ENCODE assay signal across 16 mouse cellular contexts in genomic region chr8:61697728-61698385, GRCm38 (mm10).
DNase-seq lines count a peak whose midpoint lies in the region; ATAC-seq and TF ChIP-seq lines count a peak whose summit lies in the region.
"Had no signal": no experiment of that assay in that cellular context is flagged by ENCODE, and none has a peak within 500 bp of the region (broad histone marks: within the 10 kb centered on the region; RNA-seq: fewer than 3 reads in every experiment).

No protein-coding gene starts in this region.

- no peak overlapping the region for H3K4me2 ChIP-seq in heart, embryonic 14.5 days (ENCODE audit: low read length)
- no peak overlapping the region for H3K4me2 ChIP-seq in limb, embryonic 12.5 days
- no peak overlapping the region for H3K4me2 ChIP-seq in stomach, embryonic 14.5 days (replicated peaks; ENCODE audit: low read depth, low read length)
- H3K4me2 ChIP-seq: embryonic facial prominence, embryonic 12.5 days; hindbrain, embryonic 14.5 days had no signal

- no peaks in the 10 kb centered on the region for H3K27me3 ChIP-seq in heart, embryonic 14.5 days (ENCODE audit: control insufficient read depth, insufficient read depth, low read length)
- no peaks in the 10 kb centered on the region for H3K27me3 ChIP-seq in limb, embryonic 12.5 days
- no peaks in the 10 kb centered on the region for H3K27me3 ChIP-seq in limb, embryonic 10.5 days (ENCODE audit: low read depth, poor library complexity, severe bottlenecking)
- no peaks in the 10 kb centered on the region for H3K27me3 ChIP-seq in Patski
- no peaks in the 10 kb centered on the region for H3K27me3 ChIP-seq in stomach, embryonic 14.5 days (ENCODE audit: control insufficient read depth, insufficient read depth, low read length)
- H3K27me3 ChIP-seq: embryonic facial prominence, embryonic 12.5 days; megakaryocyte, embryonic 14.5 days had no signal

- 79% methylated on average over 7 of the region's 7 CpGs for WGBS in heart, embryonic 14.5 days
- WGBS in limb, embryonic 12.5 days = 76% methylated on average over 7 of the region's 7 CpGs
- 86% methylated on average over 7 of the region's 7 CpGs for WGBS in limb, embryonic 10.5 days
- WGBS in stomach, embryonic 14.5 days = 45% methylated on average over 7 of the region's 7 CpGs

- POLR2A ChIA-PET in Patski (lab: Charles Lee) = no interaction called here

- DNase-seq in heart, postnatal 25 days (ENCODE audit: low spot score) = no peak
- no peak for DNase-seq in limb, embryonic 10.5 days (ENCODE audit: low spot score)
- DNase-seq in Patski (ENCODE audit: low read depth, low spot score) = peak; percentile 33
- DNase-seq in natural killer cell, adult 2 months (ENCODE audit: low spot score in 2 of 2) = no peak
- DNase-seq: cerebellum, postnatal 36 days; gastrocnemius, postnatal 25 days; kidney, postnatal 14 days; thymus, adult 2 months had no signal

- peaks cover 0 to 19% of the 10 kb centered on the region in 2 experiments; a peak in 3 of 4 replicates for H3K4me1 ChIP-seq in heart, embryonic 14.5 days (ENCODE audit: control insufficient read depth in 2 of 2, insufficient read depth in 2 of 2, low read length in 2 of 2)
- H3K4me1 ChIP-seq in limb, embryonic 12.5 days (replicated peaks) = peaks cover 51% of the 10 kb centered on the region
- H3K4me1 ChIP-seq in limb, embryonic 10.5 days = peaks cover 56% of the 10 kb centered on the region
- H3K4me1 ChIP-seq in stomach, embryonic 14.5 days (ENCODE audit: control insufficient read depth, insufficient read depth, low read length) = 0 out of 2 replicates have a peak, but pooled peaks cover 5% of the 10 kb centered on the region

- H3K9me3 ChIP-seq in heart, embryonic 14.5 days (ENCODE audit: control insufficient read depth, low read length) = no peaks in the 10 kb centered on the region
- no peaks in the 10 kb centered on the region for H3K9me3 ChIP-seq in limb, embryonic 12.5 days
- no peaks in the 10 kb centered on the region for H3K9me3 ChIP-seq in limb, embryonic 10.5 days (replicated peaks)
- H3K9me3 ChIP-seq in stomach, embryonic 14.5 days (ENCODE audit: control insufficient read depth, low read depth, low read length) = no peaks in the 10 kb centered on the region
- H3K9me3 ChIP-seq: embryonic facial prominence, embryonic 12.5 days had no signal

- intact Hi-C loops in heart, postnatal 25 days (cut with DNase I) = loop anchor here (5.0 kb wide), 1 partner anchor 56 kb away; no protein-coding TSS in a partner anchor

- no peak overlapping the region for H3K9ac ChIP-seq in heart, embryonic 14.5 days (ENCODE audit: low read length)
- H3K9ac ChIP-seq in limb, embryonic 12.5 days (replicated peaks) = no peak overlapping the region
- H3K9ac ChIP-seq in stomach, embryonic 14.5 days (replicated peaks; ENCODE audit: low read depth, low read length) = no peak overlapping the region
- H3K9ac ChIP-seq: embryonic facial prominence, embryonic 12.5 days; hindbrain, embryonic 14.5 days; liver, embryonic 14.5 days had no signal

- H3K4me3 ChIP-seq in heart, embryonic 14.5 days (ENCODE audit: control insufficient read depth in 1 of 2, insufficient read depth in 1 of 2, low read depth in 1 of 2, low read length in 2 of 2) = no peak overlapping the region
- H3K4me3 ChIP-seq in limb, embryonic 12.5 days (replicated peaks) = no peak overlapping the region
- H3K4me3 ChIP-seq in limb, embryonic 10.5 days = no peak overlapping the region
- H3K4me3 ChIP-seq in stomach, embryonic 14.5 days (ENCODE audit: low read depth, low read length) = no peak overlapping the region
- H3K4me3 ChIP-seq: embryonic facial prominence, embryonic 12.5 days; megakaryocyte, embryonic 14.5 days had no signal

- peak overlapping the region; percentile 48 to 63 for H3K27ac ChIP-seq in heart, embryonic 14.5 days (replicated peaks in 1 of 2; ENCODE audit: control insufficient read depth in 1 of 2, insufficient read depth in 1 of 2, low read depth in 2 of 2, low read length in 2 of 2)
- 0 out of 2 replicates have a peak overlapping the region, but pooled peaks have one; percentile 35 for H3K27ac ChIP-seq in limb, embryonic 12.5 days
- H3K27ac ChIP-seq in limb, embryonic 10.5 days = no peak overlapping the region; the same call in 1 of the 2 replicates
- H3K27ac ChIP-seq in stomach, embryonic 14.5 days (ENCODE audit: low read length) = peak overlapping the region; percentile 13; the same call in 1 of the 2 replicates
- H3K27ac ChIP-seq: embryonic facial prominence, embryonic 12.5 days; hindbrain, embryonic 14.5 days; liver, embryonic 14.5 days had no signal

- CTCF ChIA-PET in Patski (lab: Charles Lee) = interaction anchor here (0.9 to 1.6 kb wide), 3 partner anchors 13 to 177 kb away, joined by 3 to 5 read pairs (median 5); no protein-coding TSS in a partner anchor

- no peak for ATAC-seq in heart, embryonic 14.5 days (ENCODE audit: insufficient number of reproducible peaks, insufficient read depth, low FRiP score, low read depth)
- no peak for ATAC-seq in limb, embryonic 12.5 days (ENCODE audit: insufficient number of reproducible peaks, insufficient read depth, low FRiP score, low TSS enrichment, low read depth)
- ATAC-seq in Patski = no peak
- peak; percentile 63; the same call in 1 of the 2 replicates for ATAC-seq in stomach, embryonic 14.5 days (ENCODE audit: insufficient number of reproducible peaks, insufficient read depth, low FRiP score, low read depth)
- ATAC-seq: forebrain, embryonic 14.5 days had no signal

- peaks cover 76% of the 10 kb centered on the region for H3K36me3 ChIP-seq in heart, embryonic 14.5 days (ENCODE audit: control insufficient read depth, insufficient read depth, low read length)
- H3K36me3 ChIP-seq in limb, embryonic 12.5 days = peaks cover 18% of the 10 kb centered on the region
- H3K36me3 ChIP-seq in limb, embryonic 10.5 days = peaks cover 8% of the 10 kb centered on the region; the same call in 1 of the 2 replicates
- no peaks in the 10 kb centered on the region for H3K36me3 ChIP-seq in stomach, embryonic 14.5 days (ENCODE audit: control insufficient read depth, insufficient read depth, low read length)

- in situ Hi-C loops in Patski (cut with MboI; ENCODE audit: low pct_unique_long_range_greater_than_20kb) = loop anchor here (5.0 kb wide), 1 partner anchor 174 kb away; no protein-coding TSS in a partner anchor

- TF ChIP-seq CTCF in Patski (IDR thresholded peaks at IDR 0.05) = no peak
